Mouse (Mus musculus) E14TG2a.4 (cell line): ENCODE measurements around the gene Atp2b4.

Experiments used
- CTCF ChIP-seq: conservative IDR thresholded peaks from 2 replicates; pipeline ENCODE4 v1.5.1; 2014; ENCODE audit warnings: low read length
- NANOG ChIP-seq: IDR thresholded peaks from 2 replicates; pipeline ENCODE4 v1.6.1; 2014; ENCODE audit warnings: borderline replicate concordance, low read length, mixed read lengths
- POU5F1 ChIP-seq: IDR thresholded peaks from 2 replicates; pipeline ENCODE4 v1.6.1; 2014; ENCODE audit warnings: low read length, borderline replicate concordance

GRCm38 (mm10) chr1:133826193-133826592, 25.4 kb upstream of the Atp2b4 start:
- TF ChIP-seq CTCF (no peak), NANOG (no peak), POU5F1 (no peak)
